In genomic region chr7:81845313-81845712, GRCm38 (mm10) we compare ENCODE assay signal across 33 mouse cellular contexts. TPM values are rescaled to one million over a fixed set of nuclear protein-coding genes. Genes with fewer than 3 reads are reported as not detected.
DNase-seq lines count a peak whose midpoint lies in the region; ATAC-seq lines count a peak whose summit lies in the region.
"Had no signal": no experiment of that assay in that cellular context is flagged by ENCODE, and none has a peak within 500 bp of the region (broad histone marks: within the 10 kb centered on the region; RNA-seq: fewer than 3 reads in every experiment).

No protein-coding gene starts in this region.

- H3K4me3 ChIP-seq in forebrain, embryonic 11.5 days (ENCODE audit: low read depth, low read length): no peak overlapping the region
- no peak overlapping the region for H3K4me3 ChIP-seq in forebrain, embryonic 16.5 days (replicated peaks; ENCODE audit: low read length)
- H3K4me3 ChIP-seq in kidney, embryonic 16.5 days (ENCODE audit: low read length): no peak overlapping the region
- H3K4me3 ChIP-seq: embryonic facial prominence, embryonic 12.5 days; embryonic facial prominence, embryonic 15.5 days; forebrain, embryonic 12.5 days; forebrain, embryonic 15.5 days; heart, adult 2 months; hindbrain, embryonic 12.5 days; hindbrain, embryonic 15.5 days had no signal

- no peak overlapping the region for H3K9ac ChIP-seq in forebrain, embryonic 11.5 days (ENCODE audit: low read length)
- H3K9ac ChIP-seq in forebrain, embryonic 16.5 days (replicated peaks; ENCODE audit: low read depth, low read length): no peak overlapping the region
- no peak overlapping the region for H3K9ac ChIP-seq in kidney, embryonic 16.5 days (replicated peaks; ENCODE audit: low read length)
- H3K9ac ChIP-seq: embryonic facial prominence, embryonic 12.5 days; embryonic facial prominence, embryonic 15.5 days; forebrain, embryonic 12.5 days; forebrain, embryonic 15.5 days; hindbrain, embryonic 12.5 days; hindbrain, embryonic 15.5 days had no signal

- DNase-seq in forebrain, embryonic 11.5 days (ENCODE audit: low spot score): peak; percentile 41
- peak; percentile 37 for DNase-seq in testis, postnatal 10 days (ENCODE audit: low spot score)
- DNase-seq in testis, postnatal 14 days (ENCODE audit: low spot score): no peak
- DNase-seq in retina, postnatal 1 day: peak; percentile 52
- DNase-seq in left cerebral cortex, adult 18-20 months (ENCODE audit: low spot score in 2 of 2): no peak
- DNase-seq: adrenal gland, postnatal 25 days; B cell, adult 2 months; cerebellum, adult 18-20 months; cerebellum, adult 9-10 months; cerebellum, postnatal 14 days; gastrocnemius, postnatal 14 days; heart, adult 2 months had no signal

- no peak overlapping the region for H3K27ac ChIP-seq in forebrain, embryonic 11.5 days (ENCODE audit: low read depth, low read length)
- no peak overlapping the region for H3K27ac ChIP-seq in forebrain, embryonic 16.5 days (ENCODE audit: low read length)
- no peak overlapping the region for H3K27ac ChIP-seq in kidney, embryonic 16.5 days (ENCODE audit: low read length)
- H3K27ac ChIP-seq: embryonic facial prominence, embryonic 12.5 days; embryonic facial prominence, embryonic 15.5 days; forebrain, embryonic 12.5 days; forebrain, embryonic 15.5 days; heart, adult 2 months; hindbrain, embryonic 12.5 days; hindbrain, embryonic 15.5 days had no signal

- H3K4me1 ChIP-seq in forebrain, embryonic 11.5 days (replicated peaks; ENCODE audit: control insufficient read depth, insufficient read depth, low read length): peaks cover 3% of the 10 kb centered on the region; the same call in 1 of the 2 replicates
- H3K4me1 ChIP-seq in forebrain, embryonic 16.5 days (replicated peaks; ENCODE audit: control insufficient read depth, insufficient read depth, low read length): peaks cover 13% of the 10 kb centered on the region
- 0 out of 2 replicates have a peak, but pooled peaks cover 3% of the 10 kb centered on the region for H3K4me1 ChIP-seq in kidney, embryonic 16.5 days (ENCODE audit: insufficient read depth, low read length)

- WGBS in forebrain, embryonic 11.5 days: 80% methylated on average over 3 of the region's 3 CpGs
- WGBS in forebrain, embryonic 16.5 days: 82% methylated on average over 3 of the region's 3 CpGs
- WGBS in kidney, embryonic 16.5 days: 73% methylated on average over 3 of the region's 3 CpGs

- no peaks in the 10 kb centered on the region for H3K36me3 ChIP-seq in forebrain, embryonic 11.5 days (ENCODE audit: control insufficient read depth, insufficient read depth, low read length)
- H3K36me3 ChIP-seq in forebrain, embryonic 16.5 days (ENCODE audit: control insufficient read depth, insufficient read depth): no peaks in the 10 kb centered on the region
- no peaks in the 10 kb centered on the region for H3K36me3 ChIP-seq in kidney, embryonic 16.5 days (ENCODE audit: insufficient read depth, low read length)
- H3K36me3 ChIP-seq: embryonic facial prominence, embryonic 12.5 days; embryonic facial prominence, embryonic 15.5 days; forebrain, embryonic 12.5 days; forebrain, embryonic 15.5 days; G1E; hindbrain, embryonic 12.5 days; hindbrain, embryonic 15.5 days had no signal

- H3K4me2 ChIP-seq in forebrain, embryonic 11.5 days (ENCODE audit: low read depth, low read length, severe bottlenecking): no peak overlapping the region
- H3K4me2 ChIP-seq in forebrain, embryonic 16.5 days (ENCODE audit: low read length): no peak overlapping the region
- H3K4me2 ChIP-seq in kidney, embryonic 16.5 days (replicated peaks; ENCODE audit: low read depth, low read length): no peak overlapping the region
- H3K4me2 ChIP-seq: embryonic facial prominence, embryonic 12.5 days; embryonic facial prominence, embryonic 15.5 days; forebrain, embryonic 12.5 days; forebrain, embryonic 15.5 days; heart, embryonic 11.5 days; hindbrain, embryonic 12.5 days; hindbrain, embryonic 15.5 days had no signal

- ATAC-seq in forebrain, embryonic 11.5 days (replicated peaks; ENCODE audit: low FRiP score): no peak
- no peak for ATAC-seq in forebrain, embryonic 16.5 days
- no peak for ATAC-seq in kidney, embryonic 16.5 days (ENCODE audit: low FRiP score, low TSS enrichment)
- ATAC-seq: forebrain, embryonic 15.5 days; Patski had no signal

- H3K9me3 ChIP-seq in forebrain, embryonic 11.5 days (ENCODE audit: control insufficient read depth, low read length): no peaks in the 10 kb centered on the region
- no peaks in the 10 kb centered on the region for H3K9me3 ChIP-seq in forebrain, embryonic 16.5 days (ENCODE audit: control insufficient read depth, low read length)
- no peaks in the 10 kb centered on the region for H3K9me3 ChIP-seq in kidney, embryonic 16.5 days (ENCODE audit: low read length)
- H3K9me3 ChIP-seq: embryonic facial prominence, embryonic 12.5 days; embryonic facial prominence, embryonic 15.5 days; forebrain, embryonic 12.5 days; forebrain, embryonic 15.5 days; G1E; hindbrain, embryonic 12.5 days; hindbrain, embryonic 15.5 days had no signal

- H3K27me3 ChIP-seq in forebrain, embryonic 11.5 days (ENCODE audit: control insufficient read depth, insufficient read depth, low read length): no peaks in the 10 kb centered on the region
- no peaks in the 10 kb centered on the region for H3K27me3 ChIP-seq in forebrain, embryonic 16.5 days (replicated peaks; ENCODE audit: control insufficient read depth, insufficient read depth, low read length)
- no peaks in the 10 kb centered on the region for H3K27me3 ChIP-seq in kidney, embryonic 16.5 days (ENCODE audit: insufficient read depth, low read length)
- H3K27me3 ChIP-seq: CH12.LX; embryonic facial prominence, embryonic 12.5 days; embryonic facial prominence, embryonic 15.5 days; forebrain, embryonic 12.5 days; forebrain, embryonic 15.5 days; hindbrain, embryonic 12.5 days; hindbrain, embryonic 15.5 days; Patski had no signal

RNA-seq across cellular contexts. Expression of gene Gm10160, which starts 10.3 kb away (rescaled TPM):
- not detected in 2 replicates for polyA plus RNA-seq in forebrain, embryonic 11.5 days (2014; fragmentation: Nextera tagmentation; extraction: Ambion mirVana)
- polyA plus RNA-seq in forebrain, embryonic 16.5 days (2015; fragmentation: Nextera tagmentation; extraction: Ambion mirVana): not detected in 2 replicates
- not detected in 2 replicates for polyA plus RNA-seq in kidney, embryonic 16.5 days (2015; fragmentation: Nextera tagmentation; extraction: Ambion mirVana)
- total RNA-seq in left cerebral cortex, adult 18-20 months (2021): not detected
- total RNA-seq: adrenal gland, adult 18-20 months; adrenal gland, postnatal 25 days; CH12.LX; G1E; gastrocnemius, adult 18-20 months; gastrocnemius, postnatal 14 days; heart, adult 2 months; heart, postnatal 25 days; hematopoietic stem cell, adult 5-6 weeks had no signal
- polyA plus RNA-seq: brain, embryonic 14.5 days; embryonic facial prominence, embryonic 12.5 days; embryonic facial prominence, embryonic 15.5 days; forebrain, embryonic 12.5 days; forebrain, embryonic 15.5 days; G1E; gonadal fat pad, adult 2 months; heart, adult 2 months; heart, embryonic 11.5 days; heart, embryonic 14.5 days; heart, postnatal 0 days; hindbrain, embryonic 12.5 days; hindbrain, embryonic 15.5 days; intestine, embryonic 14.5 days; Patski had no signal

RNA-seq across cellular contexts. Expression of gene Tm6sf1, which starts 13.5 kb away (rescaled TPM):
- polyA plus RNA-seq in forebrain, embryonic 11.5 days (2014; fragmentation: Nextera tagmentation; extraction: Ambion mirVana): 11.4 and 14.3 TPM in 2 replicates
- 8.3 and 8.5 TPM in 2 replicates for polyA plus RNA-seq in forebrain, embryonic 16.5 days (2015; fragmentation: Nextera tagmentation; extraction: Ambion mirVana)
- 13.2 and 14.3 TPM in 2 replicates for polyA plus RNA-seq in kidney, embryonic 16.5 days (2015; fragmentation: Nextera tagmentation; extraction: Ambion mirVana)
- total RNA-seq in left cerebral cortex, adult 18-20 months (2021): 10 to 100 TPM; 25.5 to 30.0 TPM
- polyA plus RNA-seq: G1E had no signal

RNA-seq across cellular contexts. Expression of gene Btbd1, which starts 16.1 kb away (rescaled TPM):
- polyA plus RNA-seq in forebrain, embryonic 11.5 days (2014; fragmentation: Nextera tagmentation; extraction: Ambion mirVana): 97.6 and 102 TPM in 2 replicates
- 99.0 and 109 TPM in 2 replicates for polyA plus RNA-seq in forebrain, embryonic 16.5 days (2015; fragmentation: Nextera tagmentation; extraction: Ambion mirVana)
- polyA plus RNA-seq in kidney, embryonic 16.5 days (2015; fragmentation: Nextera tagmentation; extraction: Ambion mirVana): 52.1 and 62.1 TPM in 2 replicates
- 100 to 1,000 TPM; 125 to 129 TPM for total RNA-seq in left cerebral cortex, adult 18-20 months (2021)

RNA-seq across cellular contexts. Expression of gene 3110040N11Rik, which starts 56.0 kb away (rescaled TPM):
- polyA plus RNA-seq in forebrain, embryonic 11.5 days (2014; fragmentation: Nextera tagmentation; extraction: Ambion mirVana): 31.9 and 41.2 TPM in 2 replicates
- polyA plus RNA-seq in forebrain, embryonic 16.5 days (2015; fragmentation: Nextera tagmentation; extraction: Ambion mirVana): 49.4 and 51.0 TPM in 2 replicates
- polyA plus RNA-seq in kidney, embryonic 16.5 days (2015; fragmentation: Nextera tagmentation; extraction: Ambion mirVana): 47.4 and 51.8 TPM in 2 replicates
- 10 to 100 TPM; 23.6 to 28.1 TPM for total RNA-seq in left cerebral cortex, adult 18-20 months (2021)

Comparison
In these comparisons a context has a peak if more than half of its experiments do, and no peak if none do; other contexts are left out.
1. DNase-seq: peak in forebrain, embryonic 11.5 days (single experiment), testis, postnatal 10 days (single experiment) and retina, postnatal 1 day (single experiment); none in testis, postnatal 14 days (single experiment) and left cerebral cortex, adult 18-20 months (0 of 2).